Mouse (Mus musculus): ENCODE results near the gene Phlda2.

Phlda2 gene

DNA sequence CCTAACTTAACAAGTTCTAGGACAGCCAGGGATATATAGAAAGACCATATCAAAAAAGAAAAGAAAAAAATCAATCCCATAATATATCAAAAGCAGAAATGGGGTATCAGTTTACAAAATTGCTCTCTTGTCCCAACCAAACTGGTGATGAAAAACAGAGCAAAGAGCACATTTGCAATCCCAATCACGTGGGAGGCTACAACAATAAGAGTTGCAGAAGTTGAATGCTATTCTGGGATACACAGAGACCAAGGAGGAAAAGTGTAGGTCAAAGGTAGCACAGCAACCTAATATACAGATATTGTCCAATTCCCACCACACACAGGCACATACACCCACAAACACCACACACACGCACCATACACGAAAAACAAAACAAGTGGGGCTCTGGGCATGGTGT lies 33.3 kb upstream of the Phlda2 start:
- H3K4me3 ChIP-seq (replicated peaks; ENCODE audit: low read length): no peak overlapping the region
- H3K36me3 ChIP-seq (ENCODE audit: insufficient read depth, low read length): peaks cover 100% of the 10 kb centered on the region
- no peaks in the 10 kb centered on the region for H3K9me3 ChIP-seq (ENCODE audit: low read length)
- no peak for TF ChIP-seq POU5F1 (IDR thresholded peaks at IDR 0.05; ENCODE audit: borderline replicate concordance, low read length)
- H3K27me3 ChIP-seq (ENCODE audit: insufficient read depth, low read length): no peaks in the 10 kb centered on the region
- peaks cover 28% of the 10 kb centered on the region for H3K4me1 ChIP-seq (replicated peaks; ENCODE audit: low read depth, low read length)

DNA sequence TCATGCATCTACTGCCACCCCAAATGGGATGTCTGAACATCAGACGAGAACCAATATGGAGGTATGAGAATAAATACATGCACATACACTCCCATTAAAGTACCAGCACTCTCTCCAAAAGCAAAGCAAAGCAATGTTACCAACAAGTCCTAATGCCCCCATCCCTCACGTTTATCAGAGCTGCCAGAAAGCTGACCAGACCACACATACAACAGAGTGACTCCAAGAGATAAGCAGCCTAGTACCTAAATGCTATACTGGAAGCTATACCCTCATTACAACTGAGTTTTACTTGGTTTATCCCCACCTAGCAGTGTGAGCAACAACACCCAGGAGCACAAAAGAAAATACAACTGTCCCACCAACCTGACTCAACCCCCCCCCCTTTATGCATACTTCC lies 30.3 kb upstream of the Phlda2 start:
- Histone ChIP-seq H3K4me1 (replicated peaks; ENCODE audit: low read depth, low read length) (peaks cover 5% of the 10 kb centered on the region; the same call in 1 of the 2 replicates), H3K36me3 (ENCODE audit: insufficient read depth, low read length) (peaks cover 100% of the 10 kb centered on the region), H3K27me3 (ENCODE audit: insufficient read depth, low read length) (no peaks in the 10 kb centered on the region), H3K4me3 (replicated peaks; ENCODE audit: low read length) (no peak overlapping the region), H3K9me3 (ENCODE audit: low read length) (no peaks in the 10 kb centered on the region)
- TF ChIP-seq CTCF (conservative IDR thresholded peaks at IDR 0.05; ENCODE audit: low read length) (no peak), POU5F1 (IDR thresholded peaks at IDR 0.05; ENCODE audit: borderline replicate concordance, low read length) (no peak), NANOG (IDR thresholded peaks at IDR 0.05; ENCODE audit: borderline replicate concordance, low read length) (no peak)

GRCm38 (mm10) chr7:143532410-143532809 lies 29.5 kb upstream of the Phlda2 start:
- no peaks in the 10 kb centered on the region for H3K9me3 ChIP-seq (ENCODE audit: low read length)
- TF ChIP-seq POU5F1 (IDR thresholded peaks at IDR 0.05; ENCODE audit: borderline replicate concordance, low read length) (no peak), CTCF (conservative IDR thresholded peaks at IDR 0.05; ENCODE audit: low read length) (no peak), NANOG (IDR thresholded peaks at IDR 0.05; ENCODE audit: borderline replicate concordance, low read length) (no peak)
- no peak overlapping the region for H3K4me3 ChIP-seq (replicated peaks; ENCODE audit: low read length)
- peaks cover 100% of the 10 kb centered on the region for H3K36me3 ChIP-seq (ENCODE audit: insufficient read depth, low read length)
- H3K27me3 ChIP-seq (ENCODE audit: insufficient read depth, low read length): no peaks in the 10 kb centered on the region
- H3K4me1 ChIP-seq (replicated peaks; ENCODE audit: low read depth, low read length): peaks cover 5% of the 10 kb centered on the region; the same call in 1 of the 2 replicates

DNA sequence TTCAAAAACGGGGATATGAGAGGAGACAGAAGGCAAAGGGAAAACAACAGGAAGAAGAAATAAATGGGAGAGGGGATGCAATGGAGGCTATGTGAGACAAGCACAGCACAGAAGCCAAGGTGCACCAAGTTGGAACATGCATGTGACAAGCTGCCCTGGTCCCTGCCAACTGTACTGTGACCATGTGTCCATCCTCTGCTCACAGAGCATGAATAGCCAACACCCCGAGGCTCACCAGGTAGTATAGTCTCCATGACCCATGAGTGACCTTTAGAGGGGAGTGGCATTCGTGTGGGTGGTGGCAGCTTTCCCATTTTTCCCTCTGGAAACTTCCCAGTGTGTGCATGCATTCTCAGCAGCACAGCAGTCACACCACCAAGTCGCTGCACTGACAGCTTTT lies 16.4 kb upstream of the Phlda2 start:
- Histone ChIP-seq H3K36me3 (ENCODE audit: insufficient read depth, low read length) (peaks cover 100% of the 10 kb centered on the region), H3K27me3 (ENCODE audit: insufficient read depth, low read length) (no peaks in the 10 kb centered on the region), H3K4me1 (replicated peaks; ENCODE audit: low read depth, low read length) (peaks cover 19% of the 10 kb centered on the region), H3K9me3 (ENCODE audit: low read length) (no peaks in the 10 kb centered on the region), H3K4me3 (replicated peaks; ENCODE audit: low read length) (no peak overlapping the region)
- no peak for TF ChIP-seq CTCF (conservative IDR thresholded peaks at IDR 0.05; ENCODE audit: low read length)
- TF ChIP-seq POU5F1 (IDR thresholded peaks at IDR 0.05; ENCODE audit: borderline replicate concordance, low read length): no peak
- TF ChIP-seq NANOG (IDR thresholded peaks at IDR 0.05; ENCODE audit: borderline replicate concordance, low read length): no peak

DNA sequence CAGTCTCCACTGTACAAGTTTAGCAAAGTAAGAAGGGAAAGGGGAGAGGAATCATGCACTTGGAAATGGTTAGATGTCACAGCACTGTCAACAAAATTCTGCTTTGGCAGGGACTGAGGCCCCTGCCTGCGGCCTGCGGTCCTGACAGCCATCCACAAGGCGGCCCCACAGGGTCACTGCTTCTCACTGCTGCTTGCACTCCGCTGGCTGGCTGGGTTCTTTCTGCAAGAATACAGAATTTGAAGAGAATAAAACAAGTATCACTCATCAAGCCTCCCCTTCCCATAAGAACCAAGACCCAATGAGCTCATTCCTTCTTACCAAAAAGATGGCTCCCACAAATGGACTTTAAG lies 11.4 kb upstream of the Phlda2 start:
- no peaks in the 10 kb centered on the region for H3K9me3 ChIP-seq (ENCODE audit: low read length)
- no peaks in the 10 kb centered on the region for H3K27me3 ChIP-seq (ENCODE audit: insufficient read depth, low read length)
- peaks cover 74% of the 10 kb centered on the region for H3K36me3 ChIP-seq (ENCODE audit: insufficient read depth, low read length)
- no peak overlapping the region for H3K4me3 ChIP-seq (replicated peaks; ENCODE audit: low read length)
- H3K4me1 ChIP-seq (replicated peaks; ENCODE audit: low read depth, low read length): peaks cover 15% of the 10 kb centered on the region
- TF ChIP-seq POU5F1 (IDR thresholded peaks at IDR 0.05; ENCODE audit: borderline replicate concordance, low read length) (no peak), NANOG (IDR thresholded peaks at IDR 0.05; ENCODE audit: borderline replicate concordance, low read length) (no peak), CTCF (conservative IDR thresholded peaks at IDR 0.05; ENCODE audit: low read length) (no peak)

GRCm38 (mm10) chr7:143513763-143514415 lies 10.9 kb upstream of the Phlda2 start:
- H3K4me1 ChIP-seq (replicated peaks; ENCODE audit: low read depth, low read length): 0 out of 2 replicates have a peak, but pooled peaks cover 12% of the 10 kb centered on the region
- H3K4me3 ChIP-seq (replicated peaks; ENCODE audit: low read length): no peak overlapping the region
- TF ChIP-seq NANOG (IDR thresholded peaks at IDR 0.05; ENCODE audit: borderline replicate concordance, low read length): no peak
- no peak for TF ChIP-seq CTCF (conservative IDR thresholded peaks at IDR 0.05; ENCODE audit: low read length)
- no peak for TF ChIP-seq POU5F1 (IDR thresholded peaks at IDR 0.05; ENCODE audit: borderline replicate concordance, low read length)
- H3K27me3 ChIP-seq (ENCODE audit: insufficient read depth, low read length): no peaks in the 10 kb centered on the region
- H3K36me3 ChIP-seq (ENCODE audit: insufficient read depth, low read length): peaks cover 69% of the 10 kb centered on the region
- H3K9me3 ChIP-seq (ENCODE audit: low read length): no peaks in the 10 kb centered on the region

GRCm38 (mm10) chr7:143511335-143511712 lies 8.4 kb upstream of the Phlda2 start:
- H3K27me3 ChIP-seq (ENCODE audit: insufficient read depth, low read length): peaks cover 10% of the 10 kb centered on the region; the same call in 1 of the 2 replicates
- TF ChIP-seq POU5F1 (IDR thresholded peaks at IDR 0.05; ENCODE audit: borderline replicate concordance, low read length) (no peak), CTCF (conservative IDR thresholded peaks at IDR 0.05; ENCODE audit: low read length) (no peak), NANOG (IDR thresholded peaks at IDR 0.05; ENCODE audit: borderline replicate concordance, low read length) (no peak)
- peaks cover 15% of the 10 kb centered on the region for H3K4me1 ChIP-seq (replicated peaks; ENCODE audit: low read depth, low read length)
- H3K9me3 ChIP-seq (ENCODE audit: low read length): no peaks in the 10 kb centered on the region
- H3K36me3 ChIP-seq (ENCODE audit: insufficient read depth, low read length): peaks cover 43% of the 10 kb centered on the region
- no peak overlapping the region for H3K4me3 ChIP-seq (replicated peaks; ENCODE audit: low read length)

- peaks cover 10% of the 10 kb centered on the region; the same call in 1 of the 2 replicates for H3K27me3 ChIP-seq (ENCODE audit: insufficient read depth, low read length)
- TF ChIP-seq CTCF (conservative IDR thresholded peaks at IDR 0.05; ENCODE audit: low read length): no peak
- TF ChIP-seq POU5F1 (IDR thresholded peaks at IDR 0.05; ENCODE audit: borderline replicate concordance, low read length): no peak
- TF ChIP-seq NANOG (IDR thresholded peaks at IDR 0.05; ENCODE audit: borderline replicate concordance, low read length): no peak
- H3K4me3 ChIP-seq (replicated peaks; ENCODE audit: low read length): no peak overlapping the region
- H3K36me3 ChIP-seq (ENCODE audit: insufficient read depth, low read length): peaks cover 38% of the 10 kb centered on the region
- H3K9me3 ChIP-seq (ENCODE audit: low read length): no peaks in the 10 kb centered on the region
- peaks cover 19% of the 10 kb centered on the region for H3K4me1 ChIP-seq (replicated peaks; ENCODE audit: low read depth, low read length)
Observed at GRCm38 (mm10) chr7:143510593-143511334, 7.8 kb upstream of the Phlda2 start.

Measured in E14TG2a.4 (cell line).